Mouse (Mus musculus) lung, postnatal 0 days (tissue): ENCODE data around the gene Obox6.

Source experiments
- CTCF ChIP-seq: IDR thresholded peaks from 2 replicates; pipeline ENCODE4 v1.5.1; 2016; ENCODE audit warnings: antibody characterized with exemption, mild to moderate bottlenecking
- EP300 ChIP-seq: IDR thresholded peaks from 2 replicates; pipeline ENCODE4 v1.6.1; 2016; ENCODE audit warnings: antibody characterized with exemption, mild to moderate bottlenecking, control low read depth

DNA sequence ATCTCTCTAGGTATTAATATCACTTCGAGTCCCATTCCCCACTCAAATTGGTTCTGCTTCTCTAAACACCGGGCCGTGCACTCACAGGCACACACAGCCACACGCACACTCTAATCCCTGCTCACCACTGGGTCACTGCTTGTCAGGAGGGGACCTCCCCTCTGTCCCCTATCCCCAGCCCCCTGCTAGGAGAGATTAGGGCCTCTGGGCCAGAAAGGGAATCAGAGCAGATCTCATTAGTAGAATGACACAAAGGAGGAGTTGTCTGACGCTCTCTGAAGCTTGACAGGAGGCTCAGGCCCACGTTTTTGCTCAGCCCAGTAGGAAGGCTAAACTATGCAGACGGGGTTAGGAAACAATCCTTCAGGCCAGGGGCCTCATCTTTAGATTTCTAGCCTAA, 41.9 kb upstream of the Obox6 start:
- no peak for TF ChIP-seq CTCF
- TF ChIP-seq EP300 = no peak
